Mouse (Mus musculus) midbrain, embryonic 14.5 days (tissue): Measurements from ENCODE around the gene Mpped2. TPM values are rescaled to one million over a fixed set of nuclear protein-coding genes. Genes with fewer than 3 reads are reported as not detected.

Source experiments
- ATAC-seq: fragments of 200-750 bp; cut with Nextera tagmentation; 2 replicates; pipeline ENCODE4 v1.8.0; 2017; ENCODE audit warnings: moderate number of reproducible peaks, moderate library complexity; ENCODE audit not compliant: low FRiP score, low TSS enrichment
- DNase-seq: peaks from one replicate; pipeline ENCODE4 v3.0.0-alpha.2; 2015
- H3K27ac ChIP-seq: fragments of 300-500 bp; sonication (generic); replicated peaks from 2 replicates; pipeline ENCODE4 v1.5.1; 2014; ENCODE audit warnings: mild to moderate bottlenecking, low read depth, low read length, moderate library complexity
- H3K27me3 ChIP-seq: fragments of 300-500 bp; sonication (generic); 2 replicates; pipeline ENCODE4 v1.6.1; 2014; ENCODE audit warnings: low read length, control low read depth, mixed read lengths; ENCODE audit not compliant: control insufficient read depth, insufficient read depth
- H3K36me3 ChIP-seq: fragments of 300-500 bp; sonication (generic); 2 replicates; pipeline ENCODE4 v1.6.1; 2014; ENCODE audit warnings: low read length, control low read depth; ENCODE audit not compliant: control insufficient read depth, insufficient read depth
- H3K4me1 ChIP-seq: fragments of 300-500 bp; sonication (generic); 2 replicates; pipeline ENCODE4 v1.6.1; 2014; ENCODE audit warnings: mild to moderate bottlenecking, antibody characterized with exemption, low read length, control low read depth; ENCODE audit not compliant: control insufficient read depth, insufficient read depth
- H3K4me2 ChIP-seq: fragments of 300-500 bp; sonication (generic); 2 replicates; pipeline ENCODE4 v1.6.1; 2014; ENCODE audit warnings: mild to moderate bottlenecking, low read length, moderate library complexity
- H3K4me3 ChIP-seq: fragments of 300-500 bp; sonication (generic); replicated peaks from 2 replicates; pipeline ENCODE4 v1.5.1; 2014; ENCODE audit warnings: low read depth, low read length
- H3K9ac ChIP-seq: fragments of 300-500 bp; sonication (generic); replicated peaks from 2 replicates; pipeline ENCODE4 v1.6.1; 2014; ENCODE audit warnings: mild to moderate bottlenecking, low read length, moderate library complexity
- H3K9me3 ChIP-seq: fragments of 300-500 bp; sonication (generic); 2 replicates; pipeline ENCODE4 v1.6.1; 2016; ENCODE audit warnings: low read length, control low read depth, mixed read lengths; ENCODE audit not compliant: control insufficient read depth
- WGBS: fragments of 180-500 bp; shearing (Covaris S2); extraction: QIAGEN DNeasy Blood & Tissue Kit; methylation state at CpG from one replicate; pipeline ENCODE4 v1.1.7; 2014; 5-methylcytosine and 5-hydroxymethylcytosine counted together
- polyA plus RNA-seq: library from polyadenylated mRNA; unstranded; fragments of >200 nt; fragmentation: Nextera tagmentation; extraction: Ambion mirVana; gene quantifications from 2 replicates; pipeline ENCODE4 v1.2.1, GENCODE M21; 2014

Mpped2 gene
- polyA plus RNA-seq, result 124 and 163 TPM in 2 replicates

DNA sequence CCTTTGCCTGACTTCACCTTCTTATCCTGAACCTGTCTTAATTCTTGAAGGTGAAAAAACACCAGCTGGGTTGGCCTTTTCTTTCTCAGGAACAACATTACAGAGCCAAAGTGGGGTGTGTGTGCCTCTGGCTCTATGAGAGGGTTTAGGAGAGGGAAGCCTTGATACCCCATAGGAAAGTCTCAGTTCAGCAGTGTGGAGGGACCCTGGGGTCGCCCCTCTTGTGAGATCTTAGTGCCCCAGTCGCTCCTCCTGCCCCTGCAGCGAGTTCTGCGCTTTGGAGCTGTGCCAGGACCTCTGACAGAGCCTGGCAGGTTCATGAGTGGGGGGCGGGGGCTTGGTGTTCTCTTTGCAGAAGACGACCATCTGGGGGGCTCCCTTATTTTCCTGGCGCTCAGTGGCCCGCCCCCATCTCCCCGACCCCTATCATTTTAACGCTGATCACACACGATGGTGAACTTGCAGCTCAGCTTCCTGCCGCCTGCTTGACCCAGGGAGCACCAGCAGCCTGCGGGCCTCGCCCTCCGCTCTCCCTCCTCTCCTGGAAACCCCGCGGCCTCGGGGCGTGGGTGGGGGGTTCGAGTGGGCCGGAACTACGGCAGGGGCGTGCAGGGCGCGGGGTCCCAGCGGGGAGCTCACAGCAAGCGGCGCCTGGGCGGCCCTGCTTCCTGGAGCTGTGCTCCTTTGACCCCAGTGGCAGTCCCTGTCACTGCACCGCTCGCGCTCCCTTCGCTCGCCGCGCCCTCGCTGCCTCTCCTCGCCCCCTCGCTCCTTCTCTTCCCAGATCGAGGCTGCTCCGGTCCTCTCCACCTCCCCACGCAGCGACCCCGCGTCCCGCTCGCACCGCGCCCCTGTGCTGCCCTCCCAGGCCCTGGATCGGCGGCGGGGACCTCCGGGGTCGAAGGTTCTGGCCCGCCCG lies at the start of gene Mpped2:
Gene Mpped2 (plus strand): TSS at position 487 of the 919 bp plus-strand sequence.
- H3K4me1 ChIP-seq, result peaks cover 31% of the 10 kb centered on the region
- peak; percentile 72 for ATAC-seq

GRCm38 (mm10) chr2:106644782-106645181 lies 48.3 kb upstream of the Mpped2 start:
- no peaks in the 10 kb centered on the region for H3K27me3 ChIP-seq
- ATAC-seq (no peak), DNase-seq (no peak)
- H3K9me3 ChIP-seq, result no peaks in the 10 kb centered on the region
- H3K9ac ChIP-seq, result no peak overlapping the region
- no peaks in the 10 kb centered on the region for H3K36me3 ChIP-seq
- no peak overlapping the region for H3K27ac ChIP-seq
- peaks cover 9% of the 10 kb centered on the region for H3K4me1 ChIP-seq
- 92% methylated on average over 3 of the region's 3 CpGs for WGBS
- H3K4me3 ChIP-seq, result no peak overlapping the region
- no peak overlapping the region for H3K4me2 ChIP-seq

More for the DNA sequence above, at the start of gene Mpped2:
- H3K9me3 ChIP-seq, result no peaks in the 10 kb centered on the region
- peak within 1 kb of the TSS; percentile 85 for H3K4me3 ChIP-seq
- no peaks in the 10 kb centered on the region for H3K27me3 ChIP-seq
- H3K9ac ChIP-seq, result peak within 1 kb of the TSS; percentile 98
- peak; percentile 85 for DNase-seq
- under 1% methylated on average over 56 of the region's 56 CpGs for WGBS
- H3K4me2 ChIP-seq, result peak within 1 kb of the TSS; percentile 90
- peak within 1 kb of the TSS; percentile 100 for H3K27ac ChIP-seq
- no peaks in the 10 kb centered on the region for H3K36me3 ChIP-seq

DNA sequence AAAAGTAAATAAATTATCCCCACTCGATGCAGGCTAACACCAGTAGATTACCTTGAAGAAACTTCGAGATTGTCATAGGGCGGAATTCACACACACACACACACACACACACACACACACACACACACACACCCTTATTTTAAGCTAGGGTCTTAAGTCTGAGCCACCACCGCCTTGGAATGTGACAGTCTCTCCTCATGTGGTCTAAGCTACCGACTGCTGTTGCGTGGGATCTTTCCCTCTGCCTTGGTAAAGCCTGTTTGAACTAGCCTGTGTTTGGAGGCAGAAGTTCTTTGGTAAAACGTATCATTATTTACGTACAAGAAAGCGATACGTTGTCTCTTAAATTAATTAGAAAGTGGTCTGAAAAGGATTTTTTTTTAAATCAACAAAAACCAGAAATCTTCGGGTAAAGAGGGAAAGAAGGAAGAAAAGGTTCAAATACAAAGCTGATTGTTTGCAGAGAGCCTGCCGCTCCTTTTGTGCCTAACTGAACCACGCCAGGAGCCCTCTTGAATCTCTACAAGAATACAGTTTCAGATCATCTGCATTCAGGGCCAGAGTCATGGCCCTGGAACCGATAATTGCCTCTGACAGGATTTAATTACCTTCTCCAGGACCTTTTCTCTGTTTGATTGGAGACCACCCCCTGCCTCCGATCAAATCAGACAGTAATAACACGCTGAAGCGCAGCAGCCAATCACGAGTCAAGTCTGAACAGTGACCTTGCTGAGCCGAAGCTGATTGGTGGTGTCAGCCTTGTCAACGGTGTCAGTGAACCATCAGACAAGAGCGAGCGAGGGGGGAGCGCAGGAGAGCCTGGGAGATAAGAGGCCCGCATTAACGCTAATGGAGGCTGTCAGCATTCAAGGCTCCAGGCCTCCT lies 43.1 kb upstream of the Mpped2 start:
- H3K4me1 ChIP-seq, result peaks cover 13% of the 10 kb centered on the region
- H3K4me2 ChIP-seq, result peak overlapping the region; percentile 46
- DNase-seq, result peak; percentile 94
- peak overlapping the region; percentile 88 for H3K27ac ChIP-seq
- no peaks in the 10 kb centered on the region for H3K27me3 ChIP-seq
- H3K36me3 ChIP-seq, result no peaks in the 10 kb centered on the region
- peak overlapping the region; percentile 30 for H3K9ac ChIP-seq
- H3K4me3 ChIP-seq, result peak overlapping the region; percentile 35
- no peaks in the 10 kb centered on the region for H3K9me3 ChIP-seq
- 3% methylated on average over 25 of the region's 25 CpGs for WGBS
- peak; percentile 98 for ATAC-seq

DNA sequence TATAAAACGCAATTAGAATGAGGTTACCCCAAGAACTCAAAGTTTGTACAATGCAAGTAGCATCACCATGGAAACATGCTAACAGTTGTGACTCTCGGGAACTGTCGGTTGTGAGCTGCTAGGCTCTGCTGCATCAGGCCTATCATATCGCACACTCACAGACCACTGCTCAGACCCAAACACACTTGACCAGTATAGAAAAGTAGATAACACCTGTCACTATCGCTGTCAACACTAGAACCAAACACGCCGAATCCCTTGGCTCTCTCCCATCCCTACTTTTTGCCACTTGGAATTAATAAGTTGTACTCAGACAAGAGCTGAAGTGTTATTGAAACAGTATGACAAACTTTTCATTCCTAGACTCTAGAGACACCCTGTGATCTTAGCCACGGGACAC lies 40.9 kb upstream of the Mpped2 start:
- Histone ChIP-seq H3K9ac (no peak overlapping the region), H3K4me1 (peaks cover 13% of the 10 kb centered on the region), H3K27me3 (no peaks in the 10 kb centered on the region), H3K27ac (no peak overlapping the region), H3K9me3 (no peaks in the 10 kb centered on the region), H3K4me2 (no peak overlapping the region), H3K36me3 (no peaks in the 10 kb centered on the region), H3K4me3 (no peak overlapping the region)
- 66% methylated on average over 8 of the region's 8 CpGs for WGBS
- DNase-seq (no peak), ATAC-seq (no peak)

DNA sequence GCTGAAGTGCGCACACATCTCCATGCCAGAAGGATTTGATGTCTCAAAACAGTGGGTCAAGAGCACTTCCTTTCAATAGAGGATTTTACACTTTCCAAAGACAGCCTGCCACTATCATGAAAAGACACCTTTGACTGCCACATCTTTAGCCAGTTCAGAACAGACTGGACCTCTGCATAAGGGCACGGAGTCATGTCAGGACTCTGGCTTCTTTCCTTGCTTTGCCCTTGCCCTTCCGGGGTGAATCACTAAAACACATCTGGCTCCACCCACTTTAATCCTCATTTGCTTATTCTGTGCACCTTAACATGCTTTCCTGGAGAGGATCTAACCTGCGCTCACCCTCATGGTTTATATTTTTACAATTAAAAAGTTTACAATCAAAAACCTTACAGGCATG lies 40.3 kb upstream of the Mpped2 start:
- Histone ChIP-seq H3K27ac (no peak overlapping the region), H3K9me3 (no peaks in the 10 kb centered on the region), H3K36me3 (no peaks in the 10 kb centered on the region), H3K4me2 (no peak overlapping the region), H3K27me3 (no peaks in the 10 kb centered on the region), H3K9ac (no peak overlapping the region), H3K4me1 (peaks cover 13% of the 10 kb centered on the region), H3K4me3 (no peak overlapping the region)
- ATAC-seq, result no peak
- DNase-seq, result no peak
- WGBS, result 83% methylated on average over 4 of the region's 4 CpGs

GRCm38 (mm10) chr2:106653261-106653660 lies 39.8 kb upstream of the Mpped2 start:
- DNase-seq (no peak), ATAC-seq (no peak)
- 90% methylated on average over 4 of the region's 4 CpGs for WGBS
- Histone ChIP-seq H3K36me3 (no peaks in the 10 kb centered on the region), H3K27ac (no peak overlapping the region), H3K4me3 (no peak overlapping the region), H3K9me3 (no peaks in the 10 kb centered on the region), H3K27me3 (no peaks in the 10 kb centered on the region), H3K4me1 (peaks cover 13% of the 10 kb centered on the region), H3K4me2 (no peak overlapping the region), H3K9ac (no peak overlapping the region)

- Histone ChIP-seq H3K4me1 (peaks cover 4% of the 10 kb centered on the region; the same call in 1 of the 2 replicates), H3K9me3 (no peaks in the 10 kb centered on the region), H3K9ac (no peak overlapping the region), H3K4me2 (no peak overlapping the region), H3K4me3 (no peak overlapping the region), H3K27ac (no peak overlapping the region), H3K27me3 (no peaks in the 10 kb centered on the region), H3K36me3 (no peaks in the 10 kb centered on the region)
- WGBS, result 89% methylated on average over 4 of the region's 4 CpGs
- DNase-seq, result no peak
- ATAC-seq, result no peak
Measured at GRCm38 (mm10) chr2:106655271-106655670, 37.8 kb upstream of the Mpped2 start.

DNA sequence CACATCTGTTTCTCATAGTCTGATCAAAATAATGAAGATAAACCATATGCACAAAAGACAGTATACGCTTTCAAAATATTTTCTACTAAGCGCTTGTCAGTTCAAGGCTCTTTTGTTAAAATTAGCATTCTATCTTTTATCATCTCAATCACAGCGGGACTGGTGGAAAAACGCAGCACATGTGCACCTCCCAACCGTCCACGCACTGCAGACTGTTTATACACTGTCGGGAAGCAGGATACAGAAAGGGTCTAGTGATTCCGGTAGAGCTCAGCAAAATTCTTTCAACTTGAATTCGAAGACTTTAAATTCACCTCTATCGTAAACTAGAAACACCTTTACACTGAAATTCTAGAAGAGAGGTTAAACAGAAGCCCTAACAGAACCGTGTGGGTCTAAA lies 27.8 kb upstream of the Mpped2 start:
- no peaks in the 10 kb centered on the region for H3K9me3 ChIP-seq
- H3K36me3 ChIP-seq, result no peaks in the 10 kb centered on the region
- no peaks in the 10 kb centered on the region for H3K4me1 ChIP-seq
- ATAC-seq (no peak), DNase-seq (peak; percentile 23)
- WGBS, result 57% methylated on average over 11 of the region's 11 CpGs
- H3K4me3 ChIP-seq, result no peak overlapping the region
- H3K9ac ChIP-seq, result no peak overlapping the region
- no peak overlapping the region for H3K4me2 ChIP-seq
- H3K27me3 ChIP-seq, result no peaks in the 10 kb centered on the region
- H3K27ac ChIP-seq, result no peak overlapping the region
